Mouse (Mus musculus): ENCODE results near the gene Rere. TPM values are rescaled to one million over a fixed set of nuclear protein-coding genes. Genes with fewer than 3 reads are reported as not detected.

Rere gene
- polyA plus RNA-seq, 1 experiment from 2014 or later = 52.0 TPM

- Histone ChIP-seq H3K4me1 (ENCODE audit: control insufficient read depth, insufficient read depth, low read length) (peaks cover 15% of the 10 kb centered on the region), H3K27me3 (ENCODE audit: control insufficient read depth, insufficient read depth, low read length) (no peaks in the 10 kb centered on the region), H3K36me3 (ENCODE audit: control insufficient read depth, insufficient read depth, low read length) (no peaks in the 10 kb centered on the region), H3K27ac (ENCODE audit: low read depth, low read length) (no peak overlapping the region), H3K9ac (ENCODE audit: low read length) (no peak overlapping the region), H3K9me3 (ENCODE audit: control insufficient read depth, low read length) (no peaks in the 10 kb centered on the region), H3K4me2 (ENCODE audit: low read depth) (no peak overlapping the region), H3K4me3 (ENCODE audit: low read depth, low read length) (no peak overlapping the region)
- ATAC-seq (ENCODE audit: insufficient read depth, low FRiP score, low TSS enrichment) = no peak
- WGBS = 36% methylated on average over 6 of the region's 6 CpGs
- peak; percentile 34 for DNase-seq (ENCODE audit: low spot score)
Measured at GRCm38 (mm10) chr4:150461427-150462189, 180.2 kb downstream of the Rere start.

GRCm38 (mm10) chr4:150462367-150462766 is 180.9 kb downstream of the Rere start:
- H3K27me3 ChIP-seq (ENCODE audit: control insufficient read depth, insufficient read depth, low read length) = no peaks in the 10 kb centered on the region
- H3K9me3 ChIP-seq (ENCODE audit: control insufficient read depth, low read length) = no peaks in the 10 kb centered on the region
- no peak overlapping the region for H3K4me2 ChIP-seq (ENCODE audit: low read depth)
- no peaks in the 10 kb centered on the region for H3K36me3 ChIP-seq (ENCODE audit: control insufficient read depth, insufficient read depth, low read length)
- H3K4me1 ChIP-seq (ENCODE audit: control insufficient read depth, insufficient read depth, low read length) = peaks cover 10% of the 10 kb centered on the region
- H3K9ac ChIP-seq (ENCODE audit: low read length) = no peak overlapping the region
- ATAC-seq (ENCODE audit: insufficient read depth, low FRiP score, low TSS enrichment) = no peak
- no peak for DNase-seq (ENCODE audit: low spot score)
- no peak overlapping the region for H3K27ac ChIP-seq (ENCODE audit: low read depth, low read length)
- 79% methylated on average over 4 of the region's 4 CpGs for WGBS
- H3K4me3 ChIP-seq (ENCODE audit: low read depth, low read length) = no peak overlapping the region

GRCm38 (mm10) chr4:150465759-150466158 is 184.3 kb downstream of the Rere start:
- Histone ChIP-seq H3K27ac (ENCODE audit: low read depth, low read length) (no peak overlapping the region), H3K9me3 (ENCODE audit: control insufficient read depth, low read length) (no peaks in the 10 kb centered on the region), H3K36me3 (ENCODE audit: control insufficient read depth, insufficient read depth, low read length) (peaks cover 4% of the 10 kb centered on the region; the same call in 1 of the 2 replicates), H3K9ac (ENCODE audit: low read length) (no peak overlapping the region), H3K4me2 (ENCODE audit: low read depth) (no peak overlapping the region), H3K4me1 (ENCODE audit: control insufficient read depth, insufficient read depth, low read length) (peaks cover 10% of the 10 kb centered on the region), H3K4me3 (ENCODE audit: low read depth, low read length) (no peak overlapping the region), H3K27me3 (ENCODE audit: control insufficient read depth, insufficient read depth, low read length) (no peaks in the 10 kb centered on the region)
- WGBS = 50% methylated on average over 4 of the region's 4 CpGs
- no peak for ATAC-seq (ENCODE audit: insufficient read depth, low FRiP score, low TSS enrichment)
- peak; percentile 70 for DNase-seq (ENCODE audit: low spot score)

GRCm38 (mm10) chr4:150469274-150469673 is 187.8 kb downstream of the Rere start:
- no peaks in the 10 kb centered on the region for H3K27me3 ChIP-seq (ENCODE audit: control insufficient read depth, insufficient read depth, low read length)
- 89% methylated on average over 10 of the region's 10 CpGs for WGBS
- no peak overlapping the region for H3K27ac ChIP-seq (ENCODE audit: low read depth, low read length)
- no peak overlapping the region for H3K4me3 ChIP-seq (ENCODE audit: low read depth, low read length)
- H3K4me2 ChIP-seq (ENCODE audit: low read depth) = no peak overlapping the region
- ATAC-seq (ENCODE audit: insufficient read depth, low FRiP score, low TSS enrichment) (no peak), DNase-seq (ENCODE audit: low spot score) (no peak)
- peaks cover 3% of the 10 kb centered on the region; the same call in 1 of the 2 replicates for H3K4me1 ChIP-seq (ENCODE audit: control insufficient read depth, insufficient read depth, low read length)
- H3K9ac ChIP-seq (ENCODE audit: low read length) = no peak overlapping the region
- no peaks in the 10 kb centered on the region for H3K9me3 ChIP-seq (ENCODE audit: control insufficient read depth, low read length)
- peaks cover 6% of the 10 kb centered on the region; the same call in 1 of the 2 replicates for H3K36me3 ChIP-seq (ENCODE audit: control insufficient read depth, insufficient read depth, low read length)

- no peaks in the 10 kb centered on the region for H3K9me3 ChIP-seq (ENCODE audit: control insufficient read depth, low read length)
- H3K4me3 ChIP-seq (ENCODE audit: low read depth, low read length) = no peak overlapping the region
- 93% methylated on average over 4 of the region's 4 CpGs for WGBS
- no peak overlapping the region for H3K4me2 ChIP-seq (ENCODE audit: low read depth)
- H3K27ac ChIP-seq (ENCODE audit: low read depth, low read length) = no peak overlapping the region
- H3K36me3 ChIP-seq (ENCODE audit: control insufficient read depth, insufficient read depth, low read length) = peaks cover 6% of the 10 kb centered on the region; the same call in 1 of the 2 replicates
- H3K4me1 ChIP-seq (ENCODE audit: control insufficient read depth, insufficient read depth, low read length) = peaks cover 3% of the 10 kb centered on the region; the same call in 1 of the 2 replicates
- no peak for ATAC-seq (ENCODE audit: insufficient read depth, low FRiP score, low TSS enrichment)
- DNase-seq (ENCODE audit: low spot score) = no peak
- H3K9ac ChIP-seq (ENCODE audit: low read length) = no peak overlapping the region
- no peaks in the 10 kb centered on the region for H3K27me3 ChIP-seq (ENCODE audit: control insufficient read depth, insufficient read depth, low read length)
Measured at GRCm38 (mm10) chr4:150470674-150471328, 189.4 kb downstream of the Rere start.

GRCm38 (mm10) chr4:150472751-150473436 is 191.4 kb downstream of the Rere start:
- Histone ChIP-seq H3K27ac (ENCODE audit: low read depth, low read length) (no peak overlapping the region), H3K4me3 (ENCODE audit: low read depth, low read length) (no peak overlapping the region), H3K9me3 (ENCODE audit: control insufficient read depth, low read length) (no peaks in the 10 kb centered on the region), H3K4me1 (ENCODE audit: control insufficient read depth, insufficient read depth, low read length) (peaks cover 3% of the 10 kb centered on the region; the same call in 1 of the 2 replicates), H3K36me3 (ENCODE audit: control insufficient read depth, insufficient read depth, low read length) (peaks cover 6% of the 10 kb centered on the region; the same call in 1 of the 2 replicates), H3K4me2 (ENCODE audit: low read depth) (no peak overlapping the region), H3K9ac (ENCODE audit: low read length) (no peak overlapping the region), H3K27me3 (ENCODE audit: control insufficient read depth, insufficient read depth, low read length) (no peaks in the 10 kb centered on the region)
- WGBS = 12% methylated on average over 10 of the region's 10 CpGs
- ATAC-seq (ENCODE audit: insufficient read depth, low FRiP score, low TSS enrichment) = no peak
- no peak for DNase-seq (ENCODE audit: low spot score)

GRCm38 (mm10) chr4:150473437-150474070 is 192.1 kb downstream of the Rere start:
- no peak for DNase-seq (ENCODE audit: low spot score)
- Histone ChIP-seq H3K9me3 (ENCODE audit: control insufficient read depth, low read length) (no peaks in the 10 kb centered on the region), H3K4me3 (ENCODE audit: low read depth, low read length) (no peak overlapping the region), H3K27ac (ENCODE audit: low read depth, low read length) (no peak overlapping the region), H3K4me1 (ENCODE audit: control insufficient read depth, insufficient read depth, low read length) (peaks cover 3% of the 10 kb centered on the region; the same call in 1 of the 2 replicates), H3K36me3 (ENCODE audit: control insufficient read depth, insufficient read depth, low read length) (peaks cover 6% of the 10 kb centered on the region; the same call in 1 of the 2 replicates), H3K4me2 (ENCODE audit: low read depth) (no peak overlapping the region), H3K27me3 (ENCODE audit: control insufficient read depth, insufficient read depth, low read length) (no peaks in the 10 kb centered on the region), H3K9ac (ENCODE audit: low read length) (no peak overlapping the region)
- WGBS = 67% methylated on average over 4 of the region's 4 CpGs
- ATAC-seq (ENCODE audit: insufficient read depth, low FRiP score, low TSS enrichment) = no peak

- Histone ChIP-seq H3K9me3 (ENCODE audit: control insufficient read depth, low read length) (no peaks in the 10 kb centered on the region), H3K4me3 (ENCODE audit: low read depth, low read length) (no peak overlapping the region), H3K4me2 (ENCODE audit: low read depth) (no peak overlapping the region), H3K4me1 (ENCODE audit: control insufficient read depth, insufficient read depth, low read length) (peaks cover 3% of the 10 kb centered on the region; the same call in 1 of the 2 replicates), H3K36me3 (ENCODE audit: control insufficient read depth, insufficient read depth, low read length) (peaks cover 6% of the 10 kb centered on the region; the same call in 1 of the 2 replicates), H3K27ac (ENCODE audit: low read depth, low read length) (no peak overlapping the region), H3K27me3 (ENCODE audit: control insufficient read depth, insufficient read depth, low read length) (no peaks in the 10 kb centered on the region), H3K9ac (ENCODE audit: low read length) (no peak overlapping the region)
- DNase-seq (ENCODE audit: low spot score) (no peak), ATAC-seq (ENCODE audit: insufficient read depth, low FRiP score, low TSS enrichment) (no peak)
- WGBS = 69% methylated on average over 7 of the region's 7 CpGs
Measured at GRCm38 (mm10) chr4:150474086-150474485, 192.6 kb downstream of the Rere start.

Data from neural tube, embryonic 11.5 days (tissue).